Mouse (Mus musculus): ENCODE results near the gene Pla2g5. TPM values are rescaled to one million over a fixed set of nuclear protein-coding genes. Genes with fewer than 3 reads are reported as not detected.
"Not testable (repeated sequence)": the region's sequence is repeated elsewhere in the genome, so short reads cannot be mapped to it uniquely, and the experiment has no call there.

Pla2g5 gene
- polyA plus RNA-seq, 1 experiment from 2014 or later: 1.4 TPM

- H3K27me3 ChIP-seq: peaks cover 2% of the 10 kb centered on the region
- in situ Hi-C loops (cut with MboI; ENCODE audit: low pct_unique_long_range_greater_than_20kb): no loop called here
- peak; percentile 53 for TF ChIP-seq CTCF (IDR thresholded peaks at IDR 0.05)
- POLR2A ChIA-PET: no interaction called here
- CTCF ChIA-PET: no interaction called here
- DNase-seq (ENCODE audit: low read depth, low spot score): no peak
- ATAC-seq: no peak
Measured at GRCm38 (mm10) chr4:138824660-138825059, 38.6 kb downstream of the Pla2g5 start.

GRCm38 (mm10) chr4:138824161-138824560, 39.1 kb downstream of the Pla2g5 start:
- POLR2A ChIA-PET; H3K27me3 ChIP-seq; DNase-seq (ENCODE audit: low read depth, low spot score); ATAC-seq; in situ Hi-C loops (cut with MboI; ENCODE audit: low pct_unique_long_range_greater_than_20kb); CTCF ChIA-PET: not testable (repeated sequence)

- CTCF ChIA-PET: no interaction called here
Measured at GRCm38 (mm10) chr4:138821036-138821435, 42.2 kb downstream of the Pla2g5 start.

GRCm38 (mm10) chr4:138819101-138819500, 44.2 kb downstream of the Pla2g5 start:
- ATAC-seq (peak; percentile 44), DNase-seq (ENCODE audit: low read depth, low spot score) (no peak)
- CTCF ChIA-PET: no interaction called here
- in situ Hi-C loops (cut with MboI; ENCODE audit: low pct_unique_long_range_greater_than_20kb): no loop called here
- TF ChIP-seq CTCF (IDR thresholded peaks at IDR 0.05): no peak
- POLR2A ChIA-PET: no interaction called here
- no peaks in the 10 kb centered on the region for H3K27me3 ChIP-seq

More at GRCm38 (mm10) chr4:138821036-138821435, 42.2 kb downstream of the Pla2g5 start:
- in situ Hi-C loops (cut with MboI; ENCODE audit: low pct_unique_long_range_greater_than_20kb): no loop called here
- TF ChIP-seq CTCF (IDR thresholded peaks at IDR 0.05): no peak
- peaks cover 2% of the 10 kb centered on the region for H3K27me3 ChIP-seq
- POLR2A ChIA-PET: no interaction called here
- no peak for DNase-seq (ENCODE audit: low read depth, low spot score)
- ATAC-seq: no peak

- no peaks in the 10 kb centered on the region for H3K27me3 ChIP-seq
- no peak for TF ChIP-seq CTCF (IDR thresholded peaks at IDR 0.05)
- ATAC-seq (no peak), DNase-seq (ENCODE audit: low read depth, low spot score) (no peak)
- ChIA-PET CTCF (no interaction called here), POLR2A (no interaction called here)
- in situ Hi-C loops (cut with MboI; ENCODE audit: low pct_unique_long_range_greater_than_20kb): no loop called here
Measured at GRCm38 (mm10) chr4:138817736-138818135, 45.5 kb downstream of the Pla2g5 start.

- in situ Hi-C loops (cut with MboI; ENCODE audit: low pct_unique_long_range_greater_than_20kb): no loop called here
- CTCF ChIA-PET: no interaction called here
- H3K27me3 ChIP-seq: no peaks in the 10 kb centered on the region
- ATAC-seq: no peak
- no peak for DNase-seq (ENCODE audit: low read depth, low spot score)
- POLR2A ChIA-PET: no interaction called here
- TF ChIP-seq CTCF (IDR thresholded peaks at IDR 0.05): no peak
Measured at GRCm38 (mm10) chr4:138816166-138816565, 47.1 kb downstream of the Pla2g5 start.

GRCm38 (mm10) chr4:138806920-138807541, 56.3 kb downstream of the Pla2g5 start:
- in situ Hi-C loops (cut with MboI; ENCODE audit: low pct_unique_long_range_greater_than_20kb): no loop called here
- no peaks in the 10 kb centered on the region for H3K27me3 ChIP-seq
- ChIA-PET POLR2A (no interaction called here), CTCF (no interaction called here)
- no peak for TF ChIP-seq CTCF (IDR thresholded peaks at IDR 0.05)
- ATAC-seq (no peak), DNase-seq (ENCODE audit: low read depth, low spot score) (no peak)

GRCm38 (mm10) chr4:138806160-138806559, 57.1 kb downstream of the Pla2g5 start:
- ATAC-seq (no peak), DNase-seq (ENCODE audit: low read depth, low spot score) (no peak)
- H3K27me3 ChIP-seq: no peaks in the 10 kb centered on the region
- no peak for TF ChIP-seq CTCF (IDR thresholded peaks at IDR 0.05)
- in situ Hi-C loops (cut with MboI; ENCODE audit: low pct_unique_long_range_greater_than_20kb): no loop called here
- CTCF ChIA-PET: no interaction called here
- POLR2A ChIA-PET: no interaction called here

GRCm38 (mm10) chr4:138805248-138805647, 58.0 kb downstream of the Pla2g5 start:
- ATAC-seq: peak; percentile 60
- in situ Hi-C loops (cut with MboI; ENCODE audit: low pct_unique_long_range_greater_than_20kb): no loop called here
- ChIA-PET POLR2A (interaction anchor here (0.8 kb wide), 1 partner anchor 16 kb away, joined by 3 read pairs; no protein-coding TSS in a partner anchor), CTCF (interaction anchor here (1.2 to 1.3 kb wide), 2 partner anchors 25 to 52 kb away, joined by 3 read pairs; no protein-coding TSS in a partner anchor)
- DNase-seq (ENCODE audit: low read depth, low spot score): peak; percentile 90
- TF ChIP-seq CTCF (IDR thresholded peaks at IDR 0.05): no peak
- no peaks in the 10 kb centered on the region for H3K27me3 ChIP-seq

GRCm38 (mm10) chr4:138802917-138803316, 60.4 kb downstream of the Pla2g5 start:
- DNase-seq (ENCODE audit: low read depth, low spot score): no peak
- H3K27me3 ChIP-seq: no peaks in the 10 kb centered on the region
- POLR2A ChIA-PET: no interaction called here
- no peak for ATAC-seq
- in situ Hi-C loops (cut with MboI; ENCODE audit: low pct_unique_long_range_greater_than_20kb): no loop called here
- CTCF ChIA-PET: no interaction called here
- TF ChIP-seq CTCF (IDR thresholded peaks at IDR 0.05): no peak

GRCm38 (mm10) chr4:138801631-138802030, 61.7 kb downstream of the Pla2g5 start:
- CTCF ChIA-PET: no interaction called here
- ATAC-seq: no peak

More at GRCm38 (mm10) chr4:138801631-138802030, 61.7 kb downstream of the Pla2g5 start:
- TF ChIP-seq CTCF (IDR thresholded peaks at IDR 0.05): no peak
- DNase-seq (ENCODE audit: low read depth, low spot score): no peak
- POLR2A ChIA-PET: no interaction called here
- H3K27me3 ChIP-seq: no peaks in the 10 kb centered on the region
- in situ Hi-C loops (cut with MboI; ENCODE audit: low pct_unique_long_range_greater_than_20kb): no loop called here
